ENCODE assay signal across 18 mouse cellular contexts in genomic region chr7:125503374-125504092, GRCm38 (mm10). TPM values are rescaled to one million over a fixed set of nuclear protein-coding genes. Genes with fewer than 3 reads are reported as not detected.
A peak's percentile ranks its signal among the peaks of the same experiment; 100 is the strongest.
DNase-seq lines count a peak whose midpoint lies in the region; ATAC-seq and TF ChIP-seq lines count a peak whose summit lies in the region.
"Had no signal": no experiment of that assay in that cellular context is flagged by ENCODE, and none has a peak within 500 bp of the region (broad histone marks: within the 10 kb centered on the region; RNA-seq: fewer than 3 reads in every experiment).

No protein-coding gene starts in this region.

- 63% methylated on average over 5 of the region's 5 CpGs for WGBS in heart, postnatal 0 days
- WGBS in liver, embryonic 16.5 days (ENCODE audit: insufficient replicate concordance): 25% methylated on average over 5 of the region's 5 CpGs
- 91% methylated on average over 5 of the region's 5 CpGs for WGBS in forebrain, embryonic 10.5 days

- H3K9me3 ChIP-seq in heart, postnatal 0 days (replicated peaks; ENCODE audit: control insufficient read depth, low read length): no peaks in the 10 kb centered on the region
- H3K9me3 ChIP-seq in liver, embryonic 16.5 days (replicated peaks; ENCODE audit: control insufficient read depth, low read length): no peaks in the 10 kb centered on the region
- no peaks in the 10 kb centered on the region for H3K9me3 ChIP-seq in forebrain, embryonic 10.5 days
- H3K9me3 ChIP-seq: hindbrain, embryonic 15.5 days; limb, embryonic 12.5 days; neural tube, embryonic 12.5 days had no signal

- TF ChIP-seq POLR2A in bone marrow macrophage, adult 2 months (IDR thresholded peaks at IDR 0.05; ENCODE audit: borderline replicate concordance, low read depth, low read length): no peak

- H3K27me3 ChIP-seq in heart, postnatal 0 days (ENCODE audit: control insufficient read depth, insufficient read depth, low read length): no peaks in the 10 kb centered on the region
- H3K27me3 ChIP-seq in liver, embryonic 16.5 days (ENCODE audit: control insufficient read depth, insufficient read depth, low read depth, low read length): no peaks in the 10 kb centered on the region
- H3K27me3 ChIP-seq in forebrain, embryonic 10.5 days (ENCODE audit: poor library complexity, severe bottlenecking): no peaks in the 10 kb centered on the region
- H3K27me3 ChIP-seq: hindbrain, embryonic 15.5 days; limb, embryonic 12.5 days; neural tube, embryonic 12.5 days had no signal

- H3K4me3 ChIP-seq in heart, postnatal 0 days (ENCODE audit: low read depth, low read length): no peak overlapping the region
- no peak overlapping the region for H3K4me3 ChIP-seq in bone marrow macrophage, adult 2 months (ENCODE audit: insufficient read depth, low read length)
- no peak overlapping the region for H3K4me3 ChIP-seq in liver, embryonic 16.5 days (ENCODE audit: low read depth, low read length)
- no peak overlapping the region for H3K4me3 ChIP-seq in forebrain, embryonic 10.5 days
- H3K4me3 ChIP-seq: hindbrain, embryonic 15.5 days; left cerebral cortex, adult 2 months; limb, embryonic 12.5 days; neural tube, embryonic 12.5 days had no signal

- peaks cover 3% of the 10 kb centered on the region; the same call in 1 of the 2 replicates for H3K4me1 ChIP-seq in heart, postnatal 0 days (ENCODE audit: control insufficient read depth, insufficient read depth)
- peaks cover 16% of the 10 kb centered on the region for H3K4me1 ChIP-seq in bone marrow macrophage, adult 2 months (ENCODE audit: control insufficient read depth, insufficient read depth, low read length)
- H3K4me1 ChIP-seq in liver, embryonic 16.5 days (ENCODE audit: control insufficient read depth, low read depth, low read length): peaks cover 8% of the 10 kb centered on the region
- no peaks in the 10 kb centered on the region for H3K4me1 ChIP-seq in forebrain, embryonic 10.5 days
- H3K4me1 ChIP-seq: hindbrain, embryonic 15.5 days; limb, embryonic 12.5 days; neural tube, embryonic 12.5 days had no signal

- TF ChIP-seq EP300 in heart, postnatal 0 days (IDR thresholded peaks at IDR 0.05; ENCODE audit: low read depth): 0 out of 2 replicates have a peak, but pooled peaks have one; percentile 37

- no peak overlapping the region for H3K4me2 ChIP-seq in heart, postnatal 0 days (ENCODE audit: low read depth, low read length)
- no peak overlapping the region for H3K4me2 ChIP-seq in liver, embryonic 16.5 days (ENCODE audit: low read depth, low read length)
- H3K4me2 ChIP-seq: hindbrain, embryonic 15.5 days; limb, embryonic 12.5 days; neural tube, embryonic 12.5 days had no signal

- peak overlapping the region; percentile 3; the same call in 1 of the 2 replicates for H3K27ac ChIP-seq in heart, postnatal 0 days (ENCODE audit: low read depth)
- H3K27ac ChIP-seq in bone marrow macrophage, adult 2 months (ENCODE audit: insufficient read depth, low read depth, low read length): peak overlapping the region; percentile 74
- H3K27ac ChIP-seq in liver, embryonic 16.5 days (ENCODE audit: low read length): 0 out of 2 replicates have a peak overlapping the region, but pooled peaks have one; percentile 10
- H3K27ac ChIP-seq in forebrain, embryonic 10.5 days: no peak overlapping the region
- H3K27ac ChIP-seq: hindbrain, embryonic 15.5 days; limb, embryonic 12.5 days; neural tube, embryonic 12.5 days had no signal

- no peak overlapping the region for H3K9ac ChIP-seq in heart, postnatal 0 days (replicated peaks; ENCODE audit: low read depth, low read length)
- H3K9ac ChIP-seq in liver, embryonic 16.5 days (ENCODE audit: low read depth, low read length): no peak overlapping the region
- H3K9ac ChIP-seq: hindbrain, embryonic 15.5 days; limb, embryonic 12.5 days; neural tube, embryonic 12.5 days had no signal

- peak; percentile 11 for DNase-seq in heart, postnatal 0 days (ENCODE audit: low spot score)
- DNase-seq in heart, postnatal 14 days: no peak
- DNase-seq in 416B (ENCODE audit: low read depth): peak; percentile 94
- no peak for DNase-seq in testis, postnatal 10 days (ENCODE audit: low spot score)
- DNase-seq in forebrain, embryonic 10.5 days (ENCODE audit: extremely low spot score, low spot score): no peak
- DNase-seq: adrenal gland, adult 8-10 months; cerebellum, adult 9-10 months; embryo, embryonic 11 days; kidney, adult 18-20 months; right cerebral cortex, postnatal 14 days; thymus, postnatal 4 days had no signal

- TF ChIP-seq CTCF in heart, postnatal 0 days (IDR thresholded peaks at IDR 0.05; ENCODE audit: low read depth): no peak
- no peak for TF ChIP-seq CTCF in bone marrow macrophage, adult 2 months (IDR thresholded peaks at IDR 0.05; ENCODE audit: low read depth, low read length)

- ATAC-seq in heart, postnatal 0 days (ENCODE audit: insufficient read depth, low read depth): no peak
- peak; percentile 20; the same call in 1 of the 2 replicates for ATAC-seq in liver, embryonic 16.5 days (ENCODE audit: low read depth)
- ATAC-seq: forebrain, embryonic 14.5 days had no signal

- intact Hi-C loops in heart, postnatal 14 days (cut with DNase I): no loop called here

- H3K36me3 ChIP-seq in heart, postnatal 0 days (replicated peaks; ENCODE audit: control insufficient read depth, insufficient read depth, low read length): no peaks in the 10 kb centered on the region
- no peaks in the 10 kb centered on the region for H3K36me3 ChIP-seq in liver, embryonic 16.5 days (ENCODE audit: control insufficient read depth, insufficient read depth)
- H3K36me3 ChIP-seq in forebrain, embryonic 10.5 days (replicated peaks): no peaks in the 10 kb centered on the region
- H3K36me3 ChIP-seq: hindbrain, embryonic 15.5 days; limb, embryonic 12.5 days; neural tube, embryonic 12.5 days had no signal

RNA-seq across cellular contexts. Expression of gene Nsmce1, which starts 12.1 kb away (rescaled TPM):
- total RNA-seq in heart, postnatal 0 days (2014; rRNA removed; ENCODE audit: low replicate concordance): 37.0 and 50.3 TPM in 2 replicates
- polyA plus RNA-seq in heart, postnatal 0 days (2015; fragmentation: Nextera tagmentation; extraction: Ambion mirVana): 96.0 and 96.4 TPM in 2 replicates
- 10 to 100 TPM; 28.7 to 36.2 TPM for total RNA-seq in heart, postnatal 14 days (2021)
- 31.9 and 34.1 TPM in 2 replicates for polyA plus RNA-seq in bone marrow macrophage, adult 2 months (2012; ENCODE audit: insufficient read depth, insufficient read length, missing spikeins)
- polyA plus RNA-seq in liver, embryonic 16.5 days (2015; fragmentation: Nextera tagmentation; extraction: Ambion mirVana): 64.6 and 70.3 TPM in 2 replicates
- 123 TPM in 2 replicates for polyA plus RNA-seq in forebrain, embryonic 10.5 days (2016; fragmentation: Nextera tagmentation; extraction: Ambion mirVana)

RNA-seq across cellular contexts. Expression of gene Il4ra, which starts 48.4 kb away (rescaled TPM):
- 19.5 and 30.7 TPM in 2 replicates for total RNA-seq in heart, postnatal 0 days (2014; rRNA removed; ENCODE audit: low replicate concordance)
- polyA plus RNA-seq in heart, postnatal 0 days (2015; fragmentation: Nextera tagmentation; extraction: Ambion mirVana): 4.8 and 5.1 TPM in 2 replicates
- total RNA-seq in heart, postnatal 14 days (2021): 10 to 100 TPM; 20.0 to 20.3 TPM
- 56.6 and 65.8 TPM in 2 replicates for polyA plus RNA-seq in bone marrow macrophage, adult 2 months (2012; ENCODE audit: insufficient read depth, insufficient read length, missing spikeins)
- polyA plus RNA-seq in liver, embryonic 16.5 days (2015; fragmentation: Nextera tagmentation; extraction: Ambion mirVana): 6.2 and 6.9 TPM in 2 replicates
- 2.9 and 4.0 TPM in 2 replicates for polyA plus RNA-seq in forebrain, embryonic 10.5 days (2016; fragmentation: Nextera tagmentation; extraction: Ambion mirVana)

RNA-seq across cellular contexts. Expression of gene Kdm8, which starts 59.1 kb away (rescaled TPM):
- 4.0 and 6.8 TPM in 2 replicates for total RNA-seq in heart, postnatal 0 days (2014; rRNA removed; ENCODE audit: low replicate concordance)
- polyA plus RNA-seq in heart, postnatal 0 days (2015; fragmentation: Nextera tagmentation; extraction: Ambion mirVana): 3.7 and 3.8 TPM in 2 replicates
- total RNA-seq in heart, postnatal 14 days (2021): 1 to 10 TPM; 3.1 to 4.1 TPM
- polyA plus RNA-seq in bone marrow macrophage, adult 2 months (2012; ENCODE audit: insufficient read depth, insufficient read length, missing spikeins): 2.1 and 2.8 TPM in 2 replicates
- 5.6 and 5.8 TPM in 2 replicates for polyA plus RNA-seq in liver, embryonic 16.5 days (2015; fragmentation: Nextera tagmentation; extraction: Ambion mirVana)
- 14.5 and 15.6 TPM in 2 replicates for polyA plus RNA-seq in forebrain, embryonic 10.5 days (2016; fragmentation: Nextera tagmentation; extraction: Ambion mirVana)

Comparison
In these comparisons a context has a peak if more than half of its experiments do, and no peak if none do; other contexts are left out.
1. DNase-seq: peak in heart, postnatal 0 days (single experiment) and 416B (single experiment); none in heart, postnatal 14 days (0 of 2), testis, postnatal 10 days (single experiment) and forebrain, embryonic 10.5 days (single experiment).